Mouse (Mus musculus) MEL (cell line): ENCODE results near the gene Psmb6. TPM values are rescaled to one million over a fixed set of nuclear protein-coding genes. Genes with fewer than 3 reads are reported as not detected.

ENCODE experiments used
- DNase-seq: peaks from one replicate; pipeline ENCODE4 v3.0.0; 2011; ENCODE audit warnings: low read depth, low spot score
- H3K27ac ChIP-seq: 2 replicates; pipeline ENCODE4 v1.5.1; 2012; ENCODE audit warnings: low read depth, mild to moderate bottlenecking, control low read depth, low read length, moderate library complexity; ENCODE audit not compliant: control insufficient read depth
- H3K27me3 ChIP-seq, 2 experiments: fragments of 150-350 bp in 1 of 2; sonication (generic) in 1 of 2; 2 replicates each; pipeline ENCODE4 v1.6.1; 2012; ENCODE audit warnings: low read length in 2 of 2, mild to moderate bottlenecking in 2 of 2, improper control_type of control experiment in 1 of 2, moderate library complexity in 1 of 2; ENCODE audit not compliant: insufficient read depth in 2 of 2, control insufficient read depth in 1 of 2
- H3K36me3 ChIP-seq, 2 experiments: 2 replicates each; pipeline ENCODE4 v1.6.1; 2012 to 2014; ENCODE audit warnings: low read length in 2 of 2, improper control_type of control experiment in 1 of 2, inconsistent platforms in 1 of 2, mild to moderate bottlenecking in 1 of 2; ENCODE audit not compliant: insufficient read depth in 2 of 2, control insufficient read depth in 1 of 2
- H3K4me1 ChIP-seq, 2 experiments: fragments of 150-350 bp in 1 of 2; sonication (generic) in 1 of 2; 2 replicates each; pipeline ENCODE4 v1.6.1; 2012; ENCODE audit warnings: low read length in 2 of 2, improper control_type of control experiment in 1 of 2, mild to moderate bottlenecking in 1 of 2; ENCODE audit not compliant: insufficient read depth in 2 of 2, control insufficient read depth in 1 of 2
- H3K4me3 ChIP-seq, 2 experiments: fragments of 150-350 bp in 1 of 2; sonication (generic) in 1 of 2; 2 replicates each; pipeline ENCODE4 v1.5.1; 2012; ENCODE audit warnings: low read depth in 2 of 2, low read length in 2 of 2, mild to moderate bottlenecking in 2 of 2, moderate library complexity in 2 of 2, control low read depth in 1 of 2, improper control_type of control experiment in 1 of 2; ENCODE audit not compliant: control insufficient read depth in 1 of 2, insufficient read depth in 1 of 2
- H3K79me2 ChIP-seq: 2 replicates; pipeline ENCODE4 v1.6.1; 2012; ENCODE audit warnings: mild to moderate bottlenecking, low read length, moderate library complexity; ENCODE audit not compliant: control insufficient read depth, poor library complexity, insufficient read depth
- H3K9ac ChIP-seq: 2 replicates; pipeline ENCODE4 v1.6.1; 2012; ENCODE audit warnings: low read depth, mild to moderate bottlenecking, control low read depth, low read length, moderate library complexity; ENCODE audit not compliant: control insufficient read depth, poor library complexity, severe bottlenecking
- H3K9me3 ChIP-seq: fragments of 150-350 bp; sonication (generic); replicated peaks from 2 replicates; pipeline ENCODE4 v1.6.1; 2012; ENCODE audit warnings: mild to moderate bottlenecking, low read length, improper control_type of control experiment, moderate library complexity; ENCODE audit not compliant: insufficient read depth
- BHLHE40 ChIP-seq: IDR thresholded peaks from 2 replicates; pipeline ENCODE4 v1.6.1; 2012; ENCODE audit warnings: low read depth, mild to moderate bottlenecking, inconsistent platforms, low read length, improper control_type of control experiment, borderline replicate concordance
- CHD1 ChIP-seq: IDR thresholded peaks from 2 replicates; pipeline ENCODE4 v1.6.1; 2012; ENCODE audit warnings: low read depth, mild to moderate bottlenecking, inconsistent platforms, low read length, improper control_type of control experiment
- CHD2 ChIP-seq: IDR thresholded peaks from 2 replicates; pipeline ENCODE4 v1.6.1; 2011; ENCODE audit warnings: low read length, improper control_type of control experiment
- CTCF ChIP-seq, 3 experiments: IDR thresholded peaks in 2 of 3; conservative IDR thresholded peaks in 1 of 3; 2 replicates each; pipeline ENCODE4 v1.5.1; 2011 to 2012; ENCODE audit warnings: low read length in 3 of 3, low read depth in 2 of 3, mild to moderate bottlenecking in 2 of 3, improper control_type of control experiment in 1 of 3, inconsistent platforms in 1 of 3, mixed read lengths in 1 of 3, moderate library complexity in 1 of 3; ENCODE audit not compliant: control insufficient read depth in 1 of 3, insufficient read depth in 1 of 3, poor library complexity in 1 of 3, severe bottlenecking in 1 of 3
- E2F4 ChIP-seq: IDR thresholded peaks from 2 replicates; pipeline ENCODE4 v1.6.1; 2011; ENCODE audit warnings: low read depth, low read length, improper control_type of control experiment, borderline replicate concordance
- ELF1 ChIP-seq: IDR thresholded peaks from 2 replicates; pipeline ENCODE4 v1.6.1; 2014; ENCODE audit warnings: low read depth, mild to moderate bottlenecking, inconsistent platforms, low read length, improper control_type of control experiment, moderate library complexity
- GABPA ChIP-seq: IDR thresholded peaks from 2 replicates; pipeline ENCODE4 v1.6.1; 2012; ENCODE audit warnings: low read depth, mild to moderate bottlenecking, inconsistent platforms, low read length, improper control_type of control experiment, moderate library complexity
- GATA1 ChIP-seq: IDR thresholded peaks from 2 replicates; pipeline ENCODE4 v1.6.1; 2011; ENCODE audit warnings: low read depth, low read length, improper control_type of control experiment
- HCFC1 ChIP-seq: IDR thresholded peaks from 2 replicates; pipeline ENCODE4 v1.6.1; 2012; ENCODE audit warnings: low read depth, mild to moderate bottlenecking, inconsistent platforms, low read length, improper control_type of control experiment, moderate library complexity
- JUND ChIP-seq: IDR thresholded peaks from 2 replicates; pipeline ENCODE4 v1.6.1; 2011; ENCODE audit warnings: low read depth, mild to moderate bottlenecking, improper control_type of control experiment, low read length
- KAT2A ChIP-seq: conservative IDR thresholded peaks from 2 replicates; pipeline ENCODE4 v1.6.1; 2012; ENCODE audit warnings: low read depth, low read length, improper control_type of control experiment, inconsistent platforms
- MAFK ChIP-seq: IDR thresholded peaks from 2 replicates; pipeline ENCODE4 v1.6.1; 2011; ENCODE audit warnings: low read depth, mild to moderate bottlenecking, low read length, improper control_type of control experiment, borderline replicate concordance
- MAX ChIP-seq: IDR thresholded peaks from 2 replicates; pipeline ENCODE4 v1.6.1; 2011; ENCODE audit warnings: low read length, improper control_type of control experiment
- MAZ ChIP-seq: IDR thresholded peaks from 2 replicates; pipeline ENCODE4 v1.6.1; 2012; ENCODE audit warnings: low read depth, mild to moderate bottlenecking, inconsistent platforms, low read length, improper control_type of control experiment
- MEF2A ChIP-seq: IDR thresholded peaks from 2 replicates; pipeline ENCODE4 v1.6.1; 2014; ENCODE audit warnings: low read depth, mild to moderate bottlenecking, inconsistent platforms, low read length, improper control_type of control experiment; ENCODE audit not compliant: poor library complexity, insufficient replicate concordance, severe bottlenecking; ENCODE audit errors: extremely low read depth
- MXI1 ChIP-seq: IDR thresholded peaks from 2 replicates; pipeline ENCODE4 v1.6.1; 2011; ENCODE audit warnings: mild to moderate bottlenecking, low read depth, low read length, improper control_type of control experiment
- MYB ChIP-seq: IDR thresholded peaks from 2 replicates; pipeline ENCODE4 v1.6.1; 2011; ENCODE audit warnings: mild to moderate bottlenecking, low read depth, low read length, improper control_type of control experiment
- MYC ChIP-seq: IDR thresholded peaks from 2 replicates; pipeline ENCODE4 v1.6.1; 2011; ENCODE audit warnings: low read depth, mild to moderate bottlenecking, low read length, improper control_type of control experiment, moderate library complexity
- NELFE ChIP-seq: IDR thresholded peaks from 2 replicates; pipeline ENCODE4 v1.6.1; 2011; ENCODE audit warnings: low read depth, low read length, improper control_type of control experiment
- NRF1 ChIP-seq: IDR thresholded peaks from 2 replicates; pipeline ENCODE4 v1.6.1; 2014; ENCODE audit warnings: low read depth, mild to moderate bottlenecking, inconsistent platforms, low read length, improper control_type of control experiment, moderate library complexity; ENCODE audit not compliant: poor library complexity, insufficient read depth, severe bottlenecking
- POLR2A ChIP-seq, 2 experiments: IDR thresholded peaks; 2 replicates each; pipeline ENCODE4 v1.6.1; 2011 to 2012; ENCODE audit warnings: low read length in 2 of 2, mild to moderate bottlenecking in 2 of 2, control low read depth in 1 of 2, improper control_type of control experiment in 1 of 2, low read depth in 1 of 2, moderate library complexity in 1 of 2; ENCODE audit not compliant: control insufficient read depth in 1 of 2, insufficient read depth in 1 of 2, poor library complexity in 1 of 2
- POLR2AphosphoS2 ChIP-seq: IDR thresholded peaks from 2 replicates; pipeline ENCODE4 v1.6.1; 2011; ENCODE audit warnings: low read length, improper control_type of control experiment
- POLR2AphosphoS5 ChIP-seq: IDR thresholded peaks from 2 replicates; pipeline ENCODE4 v1.6.1; 2012; ENCODE audit warnings: low read depth, borderline replicate concordance, mild to moderate bottlenecking, inconsistent platforms, low read length, moderate library complexity, mixed read lengths
- RCOR1 ChIP-seq: IDR thresholded peaks from 2 replicates; pipeline ENCODE4 v1.6.1; 2012; ENCODE audit warnings: low read depth, mild to moderate bottlenecking, inconsistent platforms, low read length, improper control_type of control experiment
- SIN3A ChIP-seq: IDR thresholded peaks from 2 replicates; pipeline ENCODE4 v1.6.1; 2012; ENCODE audit warnings: low read length, improper control_type of control experiment, inconsistent platforms
- SMC3 ChIP-seq: IDR thresholded peaks from 2 replicates; pipeline ENCODE4 v1.6.1; 2011; ENCODE audit warnings: low read depth, low read length, improper control_type of control experiment
- TAL1 ChIP-seq: IDR thresholded peaks from 2 replicates; pipeline ENCODE4 v1.6.1; 2012; ENCODE audit warnings: mild to moderate bottlenecking, inconsistent platforms, low read length, moderate library complexity, mixed read lengths
- TCF12 ChIP-seq: IDR thresholded peaks from 2 replicates; pipeline ENCODE4 v1.6.1; 2014; ENCODE audit warnings: low read depth, mild to moderate bottlenecking, inconsistent platforms, low read length, improper control_type of control experiment, moderate library complexity
- USF1 ChIP-seq: IDR thresholded peaks from 2 replicates; pipeline ENCODE4 v1.6.1; 2014; ENCODE audit warnings: low read depth, mild to moderate bottlenecking, inconsistent platforms, low read length, improper control_type of control experiment, moderate library complexity
- ZMIZ1 ChIP-seq: IDR thresholded peaks from 2 replicates; pipeline ENCODE4 v1.6.1; 2012; ENCODE audit warnings: low read depth, mild to moderate bottlenecking, inconsistent platforms, low read length, improper control_type of control experiment, moderate library complexity
- ZNF384 ChIP-seq: IDR thresholded peaks from 2 replicates; pipeline ENCODE4 v1.6.1; 2012; ENCODE audit warnings: low read depth, mild to moderate bottlenecking, inconsistent platforms, low read length, improper control_type of control experiment
- polyA plus RNA-seq, 2 experiments: library from polyadenylated mRNA; stranded (reverse) in 1 of 2; unstranded in 1 of 2; fragments of >175 nt in 1 of 2; fragments of >200 nt in 1 of 2; gene quantifications; 2 replicates each; pipeline versions ENCODE4 v1.2.1 to v1.2.4; 2012; ENCODE audit warnings: low replicate concordance in 2 of 2, low read depth in 1 of 2; ENCODE audit not compliant: insufficient read length in 2 of 2, insufficient read depth in 1 of 2, missing spikeins in 1 of 2
- total RNA-seq: library from RNA; depleted of rRNA; stranded (reverse); fragments of 300-350 nt; gene quantifications from 2 replicates; pipeline ENCODE4 v1.2.3, GENCODE M21; 2012

The Psmb6 gene
- total and polyA plus RNA-seq, 3 experiments: 462 to 602 TPM; not detected in 1

DNA sequence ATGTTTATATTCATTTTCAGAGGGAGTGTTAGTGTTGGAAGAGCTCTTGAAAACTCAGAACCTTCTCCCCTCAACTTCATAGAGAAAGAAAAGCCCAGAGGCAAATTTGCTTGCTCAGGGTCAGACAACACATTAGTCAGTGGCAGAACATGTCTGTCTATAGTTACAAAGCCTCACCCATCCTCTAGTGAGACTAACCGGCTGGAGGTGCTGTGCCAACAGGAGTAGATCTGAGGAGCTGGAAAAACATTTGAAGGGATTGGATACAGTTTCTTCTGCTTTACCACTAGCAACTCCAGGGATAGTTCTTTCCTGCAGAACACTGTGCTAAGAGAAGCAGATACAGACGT lies 36.7 kb downstream of the Psmb6 start:
- Histone ChIP-seq H3K79me2 (peaks cover 21% of the 10 kb centered on the region), H3K27ac (no peak overlapping the region), H3K4me3 (peak overlapping the region; percentile 73 to 75), H3K9ac (peak overlapping the region; percentile 83), H3K27me3 (no peaks in the 10 kb centered on the region), H3K9me3 (no peaks in the 10 kb centered on the region), H3K4me1 (peaks cover 0 to 27% of the 10 kb centered on the region in 2 experiments; a peak in 3 of 4 replicates), H3K36me3 (peaks cover 0 to 19% of the 10 kb centered on the region in 2 experiments; a peak in 2 of 4 replicates)
- DNase-seq: no peak
- TF ChIP-seq MYC: 0 out of 2 replicates have a peak, but pooled peaks have one; percentile 27
- no peak for TF ChIP-seq GABPA

DNA sequence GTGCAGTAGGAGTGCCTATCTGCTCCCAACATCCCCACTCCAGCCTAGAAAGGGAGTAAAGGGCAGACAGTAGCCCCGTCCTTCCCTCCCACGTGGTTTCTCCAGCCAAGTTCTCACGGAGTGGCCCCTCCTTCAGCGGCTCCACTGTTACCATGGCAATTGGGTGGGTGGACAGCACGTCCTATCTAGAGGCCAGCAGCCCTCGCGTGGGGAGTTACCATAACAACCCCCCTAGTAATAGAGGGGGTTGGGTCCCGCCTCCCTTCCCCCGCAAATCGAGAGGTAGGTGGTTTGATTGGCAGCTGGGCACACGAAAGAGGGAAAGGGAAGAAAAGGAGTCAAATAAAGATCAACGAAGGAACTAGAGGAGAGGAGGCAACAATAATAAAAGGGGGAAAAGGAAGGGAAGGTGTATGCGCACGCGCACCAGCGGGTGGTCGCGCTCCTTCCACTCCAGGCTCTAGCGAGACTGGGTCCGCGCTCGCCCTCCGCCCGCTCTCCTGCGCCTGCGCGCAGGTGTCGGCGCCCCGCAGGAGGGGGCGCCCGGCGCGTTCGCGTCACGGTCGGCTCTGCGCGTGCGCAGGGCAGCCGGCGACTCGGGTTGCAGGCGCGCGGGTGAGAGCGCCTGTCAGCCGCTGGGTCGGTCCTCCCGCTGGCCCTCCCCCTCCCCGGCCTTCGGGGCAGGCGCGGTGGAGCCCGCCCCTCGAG lies 37.3 kb downstream of the Psmb6 start, which contains the start of gene Mink1:
TSS of gene Mink1 (plus strand) at position 595 of the 708 bp plus-strand sequence.
- Histone ChIP-seq H3K36me3 (peaks cover 0 to 19% of the 10 kb centered on the region in 2 experiments; a peak in 2 of 4 replicates), H3K9ac (peak within 1 kb of the TSS; percentile 83), H3K9me3 (no peaks in the 10 kb centered on the region), H3K27ac (peak within 1 kb of the TSS; percentile 48), H3K4me3 (peak within 1 kb of the TSS; percentile 73 to 75), H3K27me3 (no peaks in the 10 kb centered on the region), H3K4me1 (peaks cover 0 to 27% of the 10 kb centered on the region in 2 experiments; a peak in 3 of 4 replicates), H3K79me2 (peaks cover 23% of the 10 kb centered on the region)
- peak; percentile 92 for DNase-seq
- TF ChIP-seq ZMIZ1: peak; percentile 71; the same call in 1 of the 2 replicates
- no peak for TF ChIP-seq ZNF384
- TF ChIP-seq TCF12: peak; percentile 63; the same call in 1 of the 2 replicates
- no peak for TF ChIP-seq E2F4
- TF ChIP-seq CTCF (IDR thresholded peaks at IDR 0.05 in 2 of 3, conservative IDR thresholded peaks at IDR 0.05 in 1 of 3; ENCODE audit: control insufficient read depth in 1 of 3, insufficient read depth in 1 of 3, low read depth in 2 of 3, low read length in 3 of 3, poor library complexity in 1 of 3, severe bottlenecking in 1 of 3): peak in 1 of 3 experiments; percentile 8; a peak in 1 of 6 replicates
- TF ChIP-seq SMC3: no peak
- TF ChIP-seq MAZ: peak; percentile 85
- TF ChIP-seq HCFC1: peak; percentile 21
- peak; percentile 74 for TF ChIP-seq USF1
- no peak for TF ChIP-seq KAT2A
- TF ChIP-seq CHD1: no peak
- no peak for TF ChIP-seq CHD2
- peak; percentile 75 to 87 for TF ChIP-seq POLR2A (IDR thresholded peaks at IDR 0.05; ENCODE audit: control insufficient read depth in 1 of 2, insufficient read depth in 1 of 2, low read depth in 1 of 2, low read length in 2 of 2, poor library complexity in 1 of 2)
- TF ChIP-seq NRF1: peak; percentile 97
- TF ChIP-seq JUND: no peak
- no peak for TF ChIP-seq MEF2A
- no peak for TF ChIP-seq MAFK
- peak; percentile 20; the same call in 1 of the 2 replicates for TF ChIP-seq GATA1
- TF ChIP-seq MYC: 0 out of 2 replicates have a peak, but pooled peaks have one; percentile 16
- peak; percentile 89 for TF ChIP-seq NELFE
- TF ChIP-seq BHLHE40: no peak
- TF ChIP-seq MAX: peak; percentile 78
- TF ChIP-seq MXI1: peak; percentile 87
- TF ChIP-seq SIN3A: peak; percentile 80
- TF ChIP-seq MYB: no peak
- TF ChIP-seq RCOR1: no peak
- TF ChIP-seq ELF1: no peak
- peak; percentile 43; the same call in 1 of the 2 replicates for TF ChIP-seq POLR2AphosphoS2
- no peak for TF ChIP-seq POLR2AphosphoS5
- TF ChIP-seq TAL1: peak; percentile 25; the same call in 1 of the 2 replicates
